Mouse (Mus musculus) megakaryocyte, embryonic 14.5 days (primary cell): ENCODE results near the gene Abcb1b.
"Not testable (repeated sequence)": the region's sequence is repeated elsewhere in the genome, so short reads cannot be mapped to it uniquely, and the experiment has no call there.

Experiments used
- FLI1 ChIP-seq: IDR thresholded peaks from 2 replicates; pipeline ENCODE4 v1.6.1; 2012; ENCODE audit warnings: low read length, inconsistent platforms, mixed read lengths
- GATA1 ChIP-seq: IDR thresholded peaks from 3 replicates; pipeline ENCODE4 v1.6.1; 2012; ENCODE audit warnings: mixed read lengths, low read length, inconsistent platforms, borderline replicate concordance

DNA sequence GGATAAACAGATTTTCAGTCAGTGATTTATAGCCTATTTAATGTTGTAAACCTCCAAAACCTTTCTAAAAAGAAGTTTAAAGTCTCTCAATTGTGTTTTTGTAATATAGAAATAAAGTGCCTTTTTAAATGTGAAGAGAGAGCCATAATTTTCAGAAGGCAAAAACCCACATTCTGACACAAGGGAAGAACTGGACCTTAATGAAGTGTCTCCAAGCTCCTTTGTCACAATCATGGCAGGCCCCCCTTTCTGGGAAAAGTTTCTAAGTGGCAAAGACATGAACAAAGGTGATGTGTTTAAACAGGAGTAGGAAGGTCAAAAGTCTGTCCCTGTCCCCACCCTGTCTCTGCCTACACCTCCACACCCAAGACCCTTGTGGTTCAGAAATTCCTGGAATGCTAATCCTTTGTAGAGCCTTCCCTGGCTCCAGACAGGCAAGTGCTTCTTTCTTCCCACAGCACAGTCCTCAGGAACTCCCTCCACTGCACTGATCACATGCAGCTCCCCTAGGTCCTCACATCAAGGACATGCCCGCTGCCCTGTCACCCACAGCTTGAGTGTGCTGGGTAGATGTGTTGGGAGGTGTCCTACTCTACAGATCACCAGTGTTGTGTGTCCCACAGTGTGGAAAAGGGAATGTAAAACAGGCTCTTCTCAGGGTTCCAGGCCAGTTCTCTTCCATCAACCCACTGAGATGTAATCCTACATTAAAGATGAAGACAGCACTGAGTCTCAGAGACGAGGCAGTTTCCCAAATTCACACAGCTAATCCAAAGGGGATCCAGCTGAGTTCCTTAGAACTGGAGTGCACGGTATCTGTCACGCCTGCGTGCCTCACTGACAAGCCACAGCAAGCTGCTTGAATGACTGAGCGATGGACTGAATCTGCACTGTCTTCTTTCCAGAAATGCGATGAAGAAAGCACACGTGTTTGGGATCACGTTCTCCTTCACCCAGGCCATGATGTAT is 50.9 kb downstream of the Abcb1b start:
- TF ChIP-seq FLI1, GATA1: not testable (repeated sequence)
